Mouse (Mus musculus) ES-E14 (cell line): ENCODE results near the gene 4933430I17Rik. TPM values are rescaled to one million over a fixed set of nuclear protein-coding genes. Genes with fewer than 3 reads are reported as not detected.
"Not testable (repeated sequence)": the region's sequence is repeated elsewhere in the genome, so short reads cannot be mapped to it uniquely, and the experiment has no call there.

ENCODE experiments used
- DNase-seq: peaks from one replicate; pipeline ENCODE4 v3.0.0-alpha.2; 2013; ENCODE audit warnings: low read depth, low spot score
- H3K27ac ChIP-seq: 2 replicates; pipeline ENCODE4 v1.5.1; 2012; ENCODE audit warnings: low read depth, mild to moderate bottlenecking, low read length, moderate library complexity, mixed read lengths; ENCODE audit not compliant: poor library complexity, insufficient read depth, severe bottlenecking
- H3K36me3 ChIP-seq: 2 replicates; pipeline ENCODE4 v1.6.1; 2012; ENCODE audit warnings: mild to moderate bottlenecking, low read length, moderate library complexity, mixed read lengths; ENCODE audit not compliant: control insufficient read depth, poor library complexity, insufficient read depth, severe bottlenecking
- H3K4me1 ChIP-seq, 2 experiments: fragments of 150-350 bp in 1 of 2; sonication (generic) in 1 of 2; 2 replicates each; pipeline ENCODE4 v1.6.1; 2012; ENCODE audit warnings: low read length in 2 of 2, mild to moderate bottlenecking in 1 of 2, mixed read lengths in 1 of 2; ENCODE audit not compliant: control insufficient read depth in 2 of 2, insufficient read depth in 2 of 2, poor library complexity in 1 of 2
- H3K4me3 ChIP-seq, 2 experiments: fragments of 150-350 bp in 1 of 2; sonication (generic) in 1 of 2; 2 replicates each; pipeline ENCODE4 v1.5.1; 2012; ENCODE audit warnings: low read length in 2 of 2, low read depth in 1 of 2, mild to moderate bottlenecking in 1 of 2, mixed read lengths in 1 of 2; ENCODE audit not compliant: insufficient read depth in 1 of 2, poor library complexity in 1 of 2, severe bottlenecking in 1 of 2
- H3K9ac ChIP-seq: 2 replicates; pipeline ENCODE4 v1.6.1; 2012; ENCODE audit warnings: low read depth, mild to moderate bottlenecking, low read length, mixed read lengths; ENCODE audit not compliant: poor library complexity, insufficient read depth, severe bottlenecking
- H3K9me3 ChIP-seq: fragments of 150-350 bp; sonication (generic); 2 replicates; pipeline ENCODE4 v1.6.1; 2012; ENCODE audit warnings: low read depth, mild to moderate bottlenecking, low read length; ENCODE audit not compliant: control insufficient read depth, insufficient read depth
- CHD2 ChIP-seq: IDR thresholded peaks from 2 replicates; pipeline ENCODE4 v1.6.1; 2014; ENCODE audit warnings: mild to moderate bottlenecking, low read depth, low read length, inconsistent platforms
- HCFC1 ChIP-seq: IDR thresholded peaks from 2 replicates; pipeline ENCODE4 v1.6.1; 2012; ENCODE audit warnings: low read length, inconsistent platforms, borderline replicate concordance; ENCODE audit not compliant: insufficient read depth
- MAFK ChIP-seq: IDR thresholded peaks from 2 replicates; pipeline ENCODE4 v1.6.1; 2014; ENCODE audit warnings: mild to moderate bottlenecking, low read depth, low read length, inconsistent platforms; ENCODE audit not compliant: insufficient read depth
- ZC3H11A ChIP-seq: IDR thresholded peaks from 2 replicates; pipeline ENCODE4 v1.6.1; 2012; ENCODE audit warnings: low read depth, mild to moderate bottlenecking, inconsistent platforms, low read length, borderline replicate concordance
- ZNF384 ChIP-seq: IDR thresholded peaks from 2 replicates; pipeline ENCODE4 v1.6.1; 2012; ENCODE audit warnings: low read depth, low read length, inconsistent platforms
- in situ Hi-C, 2 experiments: fragments of 600-800 bp; cut with MboI; formaldehyde crosslinking; loops; one replicate each; pipeline ENCODE4 v1.15.1; 2025; ENCODE audit warnings: low sequenced_read_pairs in 2 of 2, inconsistent platforms in 1 of 2; ENCODE audit not compliant: unreplicated experiment in 2 of 2
- total RNA-seq: library from RNA; depleted of rRNA; stranded (reverse); fragments of 300-350 nt; gene quantifications from 2 replicates; pipeline ENCODE4 v1.2.3, GENCODE M21; 2012

The 4933430I17Rik gene
- total RNA-seq, 1 experiment: 0.27 TPM

DNA sequence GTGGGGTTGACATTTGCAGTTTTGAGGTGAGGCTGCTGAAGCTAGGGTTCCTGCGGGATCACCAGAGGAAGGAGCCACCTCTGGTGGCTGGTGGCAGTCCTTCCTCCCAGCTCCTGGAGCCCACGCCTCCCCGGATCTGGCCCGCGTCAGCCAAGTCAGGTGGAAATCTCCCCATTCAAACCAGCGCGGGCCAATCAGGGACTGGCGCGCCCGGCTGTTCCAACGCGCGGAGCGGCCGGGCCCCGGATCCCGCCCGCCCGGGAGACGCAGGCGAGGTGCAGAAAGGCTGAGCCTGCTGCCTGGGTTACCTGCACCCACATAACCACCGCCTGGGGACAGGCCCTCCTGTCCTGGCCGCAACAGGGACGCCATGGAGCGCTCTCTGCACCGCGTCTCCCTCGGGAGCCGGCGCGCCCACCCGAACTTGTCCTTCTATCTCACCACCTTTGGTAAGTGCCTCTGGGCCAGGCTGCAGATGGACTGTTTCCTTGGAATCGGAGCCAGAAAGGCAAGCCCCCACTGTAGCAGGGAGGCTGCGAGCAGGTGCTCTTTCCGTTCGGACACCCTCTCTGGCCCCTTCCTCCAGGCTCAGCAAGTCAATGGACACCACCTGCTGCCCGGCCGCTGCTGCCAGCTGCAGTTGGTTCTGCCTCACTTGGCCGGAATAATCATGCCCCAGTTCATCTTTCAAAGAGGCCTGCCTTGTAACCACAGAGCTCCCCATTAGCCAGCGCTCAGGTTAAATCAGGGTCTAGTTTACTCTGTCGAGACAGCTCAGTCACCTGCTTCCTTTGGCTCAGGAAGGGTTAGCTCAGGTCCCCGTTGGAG is 58.3 kb downstream of the 4933430I17Rik start:
- H3K9ac ChIP-seq: peak overlapping the region; percentile 69
- H3K9me3 ChIP-seq: no peaks in the 10 kb centered on the region
- H3K36me3 ChIP-seq: no peaks in the 10 kb centered on the region
- peak; percentile 39 for DNase-seq
- peak overlapping the region; percentile 76 to 80 for H3K4me3 ChIP-seq
- TF ChIP-seq ZC3H11A (no peak), ZNF384 (no peak), CHD2 (no peak), HCFC1 (no peak), MAFK (no peak)
- no peak overlapping the region for H3K27ac ChIP-seq
- in situ Hi-C loops: no loop called here
- H3K4me1 ChIP-seq: peaks cover 2 to 7% of the 10 kb centered on the region in 2 experiments; a peak in 2 of 4 replicates

DNA sequence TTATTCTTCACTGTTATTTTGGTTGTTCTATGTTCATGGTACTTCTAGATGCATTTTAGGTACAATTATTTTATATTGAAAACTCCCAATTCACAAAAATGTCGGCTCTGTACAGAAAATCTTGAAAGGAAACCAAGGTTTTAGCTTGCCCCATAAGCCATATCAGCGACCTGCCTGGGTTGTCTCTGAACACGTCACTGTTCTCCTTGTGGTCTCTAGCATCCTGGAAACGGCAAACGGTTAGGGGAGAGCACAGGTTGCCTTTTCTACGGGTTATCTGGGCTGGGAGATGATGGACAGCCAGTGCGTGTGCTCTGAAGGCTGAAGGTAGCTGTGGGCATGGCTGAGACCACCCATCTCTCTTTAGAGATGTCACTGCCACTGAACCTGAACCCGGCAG is 61.9 kb downstream of the 4933430I17Rik start:
- H3K36me3 ChIP-seq: no peaks in the 10 kb centered on the region
- TF ChIP-seq CHD2: no peak
- TF ChIP-seq MAFK: no peak
- no peak for TF ChIP-seq ZNF384
- TF ChIP-seq HCFC1: no peak
- TF ChIP-seq ZC3H11A: no peak
- H3K4me1 ChIP-seq: peaks cover 2 to 12% of the 10 kb centered on the region in 2 experiments; a peak in 2 of 4 replicates
- H3K9me3 ChIP-seq: no peaks in the 10 kb centered on the region
- H3K9ac ChIP-seq: no peak overlapping the region
- H3K27ac ChIP-seq: no peak overlapping the region
- in situ Hi-C loops: no loop called here
- H3K4me3 ChIP-seq: no peak overlapping the region
- DNase-seq: no peak

DNA sequence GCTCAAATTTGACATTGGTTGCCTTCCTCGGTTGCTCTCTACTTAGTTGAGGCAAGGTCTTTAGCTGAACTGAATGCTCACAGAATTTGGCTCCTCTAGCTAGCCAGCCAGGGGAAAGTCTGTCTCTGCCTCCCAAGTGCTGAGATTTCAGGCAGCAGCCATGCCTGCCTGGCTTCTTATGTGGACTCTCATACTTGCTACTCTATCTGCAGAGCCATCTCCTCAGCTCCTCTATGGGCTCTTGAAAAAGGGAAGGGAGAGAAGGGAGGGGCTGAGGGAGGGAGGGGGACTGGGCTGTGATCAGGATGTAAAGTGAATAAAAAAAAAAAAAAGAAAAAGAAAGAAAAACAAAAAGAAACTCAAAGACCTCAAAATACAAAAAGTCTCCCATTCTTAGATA is 65.7 kb downstream of the 4933430I17Rik start:
- no peak overlapping the region for H3K27ac ChIP-seq
- no peak overlapping the region for H3K9ac ChIP-seq
- in situ Hi-C loops: no loop called here
- no peaks in the 10 kb centered on the region for H3K36me3 ChIP-seq
- H3K4me1 ChIP-seq: peaks cover 0 to 4% of the 10 kb centered on the region in 2 experiments; a peak in 1 of 4 replicates
- DNase-seq: no peak
- no peak for TF ChIP-seq CHD2
- no peak for TF ChIP-seq MAFK
- TF ChIP-seq ZNF384: no peak
- TF ChIP-seq HCFC1: no peak
- TF ChIP-seq ZC3H11A: no peak
- no peaks in the 10 kb centered on the region for H3K9me3 ChIP-seq
- no peak overlapping the region for H3K4me3 ChIP-seq

DNA sequence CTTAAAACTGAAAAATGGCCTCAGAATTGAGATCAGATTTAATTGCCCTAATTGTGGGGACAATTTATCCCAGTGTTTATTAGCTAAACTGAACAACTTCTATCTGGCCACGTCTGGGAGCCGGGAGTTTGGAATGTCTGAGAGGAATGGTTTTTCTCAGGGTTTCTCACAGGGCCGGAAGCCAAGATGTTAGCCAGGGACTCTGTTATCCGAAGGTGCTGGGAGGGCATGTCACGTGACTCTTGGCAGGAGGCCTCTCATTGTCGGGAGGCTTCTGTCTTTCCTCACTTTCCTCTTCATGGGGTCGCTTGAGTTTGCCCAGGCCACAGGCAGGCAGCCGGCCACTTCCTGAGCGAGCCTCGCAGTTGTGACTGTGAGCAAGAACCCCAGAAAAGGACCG is 66.2 kb downstream of the 4933430I17Rik start:
- Histone ChIP-seq H3K4me3 (no peak overlapping the region), H3K4me1 (peaks cover 0 to 4% of the 10 kb centered on the region in 2 experiments; a peak in 1 of 4 replicates), H3K27ac (no peak overlapping the region), H3K9ac (no peak overlapping the region), H3K9me3 (no peaks in the 10 kb centered on the region), H3K36me3 (no peaks in the 10 kb centered on the region)
- no peak for DNase-seq
- TF ChIP-seq ZNF384 (no peak), MAFK (no peak), HCFC1 (no peak), ZC3H11A (no peak), CHD2 (no peak)
- in situ Hi-C loops: no loop called here

DNA sequence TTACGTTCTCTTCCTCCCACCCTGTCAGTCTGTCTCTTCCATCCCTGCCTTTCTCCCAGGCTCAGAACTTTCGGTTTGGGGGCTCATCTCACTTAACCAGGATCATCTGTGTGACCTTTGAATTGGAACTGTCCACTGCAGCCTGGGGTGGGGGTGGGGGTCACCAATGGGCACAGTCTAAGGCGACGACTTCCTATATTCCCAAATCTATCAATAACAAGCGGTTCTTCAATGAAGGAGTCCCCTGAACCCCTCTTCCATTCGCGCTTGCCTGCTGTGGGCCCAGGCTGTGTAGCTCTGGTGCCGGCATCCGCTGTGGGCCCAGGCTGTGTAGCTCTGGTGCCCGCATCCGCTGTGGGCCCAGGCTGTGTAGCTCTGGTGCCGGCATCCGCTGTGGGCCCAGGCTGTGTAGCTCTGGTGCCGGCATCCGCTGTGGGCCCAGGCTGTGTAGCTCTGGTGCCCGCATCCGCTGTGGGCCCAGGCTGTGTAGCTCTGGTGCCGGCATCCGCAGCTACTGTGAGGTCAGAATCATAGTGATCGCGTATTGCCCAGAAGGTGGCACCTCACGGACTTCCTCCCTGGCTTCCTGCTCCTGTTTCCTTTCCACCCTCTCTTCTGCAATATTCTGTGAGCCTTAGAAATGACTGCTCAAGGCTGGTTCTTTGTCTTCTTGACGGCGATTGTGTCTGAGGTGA is 68.5 kb downstream of the 4933430I17Rik start:
- H3K4me1 ChIP-seq, H3K36me3 ChIP-seq, H3K9ac ChIP-seq, DNase-seq, H3K27ac ChIP-seq, in situ Hi-C loops, H3K9me3 ChIP-seq: not testable (repeated sequence)
- peak overlapping the region; percentile 3 to 26; a peak in 1 of 4 replicates for H3K4me3 ChIP-seq
